9 mouse cellular contexts compared by ENCODE assay signal in the genomic region with DNA sequence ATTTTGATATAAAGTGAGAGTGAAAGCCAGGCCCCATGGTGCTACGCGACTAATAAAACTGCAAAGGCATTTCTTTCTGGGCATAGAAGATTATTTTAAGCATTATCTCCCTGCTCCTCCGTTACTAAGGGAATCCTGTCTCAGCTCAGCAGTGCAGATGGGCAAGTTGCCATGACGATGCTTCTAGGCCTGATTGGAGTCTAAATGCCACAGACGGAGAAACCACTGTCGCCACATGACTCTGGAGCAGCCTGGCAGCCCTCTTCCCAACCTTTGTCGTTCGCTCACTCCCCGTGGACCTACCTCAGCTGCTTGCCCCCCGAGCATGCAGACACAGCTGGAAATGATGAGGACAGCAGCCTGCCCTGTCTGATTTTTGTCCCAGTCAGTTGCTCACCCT. TPM values are rescaled to one million over a fixed set of nuclear protein-coding genes. Genes with fewer than 3 reads are reported as not detected.
DNase-seq lines count a peak whose midpoint lies in the region; ATAC-seq and TF ChIP-seq lines count a peak whose summit lies in the region.
"Had no signal": no experiment of that assay in that cellular context is flagged by ENCODE, and none has a peak within 500 bp of the region (broad histone marks: within the 10 kb centered on the region; RNA-seq: fewer than 3 reads in every experiment).

No protein-coding gene starts in this region.

- no peak for TF ChIP-seq POLR2A in lung, adult 2 months (IDR thresholded peaks at IDR 0.05; ENCODE audit: borderline replicate concordance, extremely low read depth, low read depth, low read length)

- H3K9me3 ChIP-seq in megakaryocyte, embryonic 14.5 days, result no peaks in the 10 kb centered on the region
- H3K9me3 ChIP-seq in midbrain, embryonic 13.5 days, result no peaks in the 10 kb centered on the region
- H3K9me3 ChIP-seq: embryonic facial prominence, embryonic 15.5 days had no signal

- H3K36me3 ChIP-seq in megakaryocyte, embryonic 14.5 days (replicated peaks; ENCODE audit: low read length), result no peaks in the 10 kb centered on the region
- no peaks in the 10 kb centered on the region for H3K36me3 ChIP-seq in midbrain, embryonic 13.5 days
- H3K36me3 ChIP-seq: embryonic facial prominence, embryonic 15.5 days had no signal

- peak overlapping the region; percentile 68 for H3K27ac ChIP-seq in midbrain, embryonic 13.5 days
- H3K27ac ChIP-seq: embryonic facial prominence, embryonic 15.5 days had no signal

- no peak for TF ChIP-seq CTCF in lung, adult 2 months (IDR thresholded peaks at IDR 0.05; ENCODE audit: insufficient read depth, low read length)

- 33% methylated on average over 10 of the region's 10 CpGs for WGBS in midbrain, embryonic 13.5 days
- 64% methylated on average over 10 of the region's 10 CpGs for WGBS in lung, adult 2 months

- peaks cover 5% of the 10 kb centered on the region for H3K27me3 ChIP-seq in megakaryocyte, embryonic 14.5 days (replicated peaks)
- no peaks in the 10 kb centered on the region for H3K27me3 ChIP-seq in midbrain, embryonic 13.5 days
- H3K27me3 ChIP-seq: embryonic facial prominence, embryonic 15.5 days had no signal

- H3K4me1 ChIP-seq in megakaryocyte, embryonic 14.5 days, result peaks cover 7% of the 10 kb centered on the region
- H3K4me1 ChIP-seq in midbrain, embryonic 13.5 days (replicated peaks), result peaks cover 24% of the 10 kb centered on the region
- no peaks in the 10 kb centered on the region for H3K4me1 ChIP-seq in lung, adult 2 months (ENCODE audit: control insufficient read depth, insufficient read depth, low read length)
- H3K4me1 ChIP-seq: embryonic facial prominence, embryonic 15.5 days had no signal

- ATAC-seq in megakaryocyte, adult 5-6 weeks (ENCODE audit: poor library complexity, severe bottlenecking), result no peak
- peak; percentile 77 for ATAC-seq in midbrain, embryonic 13.5 days

- no peak overlapping the region; the same call in 1 of the 2 replicates for H3K9ac ChIP-seq in midbrain, embryonic 13.5 days (replicated peaks)
- H3K9ac ChIP-seq: embryonic facial prominence, embryonic 15.5 days had no signal

- no peak overlapping the region for H3K4me2 ChIP-seq in midbrain, embryonic 13.5 days (replicated peaks)
- H3K4me2 ChIP-seq: embryonic facial prominence, embryonic 15.5 days had no signal

- DNase-seq in layer of hippocampus, adult 8-10 months (ENCODE audit: low spot score in 2 of 2), result peak; percentile 43 to 60
- no peak for DNase-seq in ovary, adult 18-20 months (ENCODE audit: low spot score)
- no peak for DNase-seq in Muller cell, postnatal 12 days (ENCODE audit: inconsistent ontology term)
- DNase-seq in lung, adult 2 months, result no peak
- no peak for DNase-seq in spleen, adult 18-20 months

- H3K4me3 ChIP-seq in megakaryocyte, embryonic 14.5 days (replicated peaks), result peak overlapping the region; percentile 5
- no peak overlapping the region for H3K4me3 ChIP-seq in midbrain, embryonic 13.5 days (replicated peaks)
- H3K4me3 ChIP-seq in lung, adult 2 months (replicated peaks; ENCODE audit: extremely low read depth, low read depth, low read length), result no peak overlapping the region
- H3K4me3 ChIP-seq: embryonic facial prominence, embryonic 15.5 days had no signal

RNA-seq across cellular contexts. Expression of gene Mrpl3, which starts 4.7 kb away (rescaled TPM):
- polyA plus RNA-seq in megakaryocyte, embryonic 14.5 days (2012; ENCODE audit: insufficient read depth, low replicate concordance), result 8.0 and 16.2 TPM in 2 replicates
- total RNA-seq in megakaryocyte, adult 5-6 weeks (2015), result 50.4 and 59.6 TPM in 2 replicates
- total RNA-seq in megakaryocyte, adult 5-6 weeks (2017), result 43.0 and 53.3 TPM in 2 replicates
- 10 to 100 TPM; 79.7 to 91.2 (median 81.4) TPM for total RNA-seq in layer of hippocampus, adult 8-10 months (2022)
- polyA plus RNA-seq in midbrain, embryonic 13.5 days (2015; fragmentation: Nextera tagmentation; extraction: Ambion mirVana), result 99.1 and 105 TPM in 2 replicates
- polyA plus RNA-seq in lung, adult 2 months (2012; rRNA removed), result 58.5 and 67.8 TPM in 2 replicates

Comparison
In these comparisons a context has a peak if more than half of its experiments do, and no peak if none do; other contexts are left out.
1. DNase-seq: peak in layer of hippocampus, adult 8-10 months (2 of 2); none in ovary, adult 18-20 months (single experiment), Muller cell, postnatal 12 days (single experiment), lung, adult 2 months (single experiment) and spleen, adult 18-20 months (0 of 2).